Mouse (Mus musculus): Measurements from ENCODE around the gene Fam92b. TPM values are rescaled to one million over a fixed set of nuclear protein-coding genes. Genes with fewer than 3 reads are reported as not detected.
A peak's percentile ranks its signal among the peaks of the same experiment; 100 is the strongest.

Fam92b gene
- polyA plus RNA-seq, 1 experiment from 2014 or later: 2.4 TPM

DNA sequence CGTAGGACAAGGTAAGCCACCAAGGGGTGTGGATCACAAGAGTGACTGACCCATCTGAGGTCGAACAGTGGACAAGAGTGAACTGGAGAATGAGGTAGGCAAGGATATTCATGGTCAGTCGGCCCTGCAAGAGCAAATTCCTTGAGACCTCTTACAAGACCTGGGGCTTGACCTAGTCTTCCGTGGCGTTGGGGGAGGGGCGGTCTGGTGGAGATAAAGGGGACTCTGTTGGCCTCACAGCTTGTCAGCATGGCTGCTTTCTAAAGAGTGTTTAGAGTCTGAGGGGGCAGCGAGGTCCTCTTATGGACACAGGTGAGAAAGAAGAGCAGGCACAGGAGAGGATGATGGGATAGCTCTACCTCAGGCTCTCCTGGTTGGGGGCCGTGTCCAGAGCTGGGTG, 8.1 kb downstream of the Fam92b start:
- no peak for ATAC-seq
- H3K9me3 ChIP-seq (replicated peaks; ENCODE audit: control insufficient read depth, low read length): no peaks in the 10 kb centered on the region
- WGBS: 44% methylated on average over 8 of the region's 8 CpGs
- H3K27ac ChIP-seq (ENCODE audit: low read depth, low read length): no peak overlapping the region
- H3K36me3 ChIP-seq (ENCODE audit: control insufficient read depth, insufficient read depth, low read length): no peaks in the 10 kb centered on the region
- no peak overlapping the region for H3K4me3 ChIP-seq (ENCODE audit: low read depth, low read length)
- H3K9ac ChIP-seq (ENCODE audit: low read length): no peak overlapping the region
- peaks cover 12% of the 10 kb centered on the region; the same call in 1 of the 2 replicates for H3K4me1 ChIP-seq (ENCODE audit: control insufficient read depth, insufficient read depth, low read length)
- DNase-seq (ENCODE audit: low spot score): no peak
- no peak overlapping the region for H3K4me2 ChIP-seq (ENCODE audit: low read length)
- no peaks in the 10 kb centered on the region for H3K27me3 ChIP-seq (replicated peaks; ENCODE audit: control insufficient read depth, insufficient read depth, low read length)

DNA sequence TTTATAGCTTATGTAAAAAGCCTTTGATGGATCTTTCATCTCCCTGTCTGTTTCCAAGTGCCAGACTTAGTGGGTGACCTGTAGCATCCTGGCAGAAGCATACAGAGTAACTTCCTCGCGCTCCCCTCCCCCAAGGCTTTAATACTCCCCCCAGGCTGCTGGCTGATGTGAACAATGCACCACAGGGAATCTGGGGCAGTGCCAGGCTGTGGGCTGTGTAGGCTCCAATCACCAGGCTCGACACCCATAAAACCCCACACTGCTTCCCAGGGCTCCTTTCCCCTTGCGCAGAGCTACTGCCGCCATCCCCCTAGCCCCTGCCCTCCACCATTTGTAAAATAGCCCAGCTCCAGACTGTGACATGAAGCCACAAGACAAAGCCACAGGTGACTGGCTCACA, 9.4 kb downstream of the Fam92b start:
- no peak overlapping the region for H3K27ac ChIP-seq (ENCODE audit: low read depth, low read length)
- H3K9me3 ChIP-seq (replicated peaks; ENCODE audit: control insufficient read depth, low read length): no peaks in the 10 kb centered on the region
- no peaks in the 10 kb centered on the region for H3K36me3 ChIP-seq (ENCODE audit: control insufficient read depth, insufficient read depth, low read length)
- DNase-seq (ENCODE audit: low spot score) (peak; percentile 62), ATAC-seq (peak; percentile 55)
- H3K4me1 ChIP-seq (ENCODE audit: control insufficient read depth, insufficient read depth, low read length): peaks cover 12% of the 10 kb centered on the region; the same call in 1 of the 2 replicates
- H3K27me3 ChIP-seq (replicated peaks; ENCODE audit: control insufficient read depth, insufficient read depth, low read length): no peaks in the 10 kb centered on the region
- WGBS: 11% methylated on average over 5 of the region's 5 CpGs
- no peak overlapping the region for H3K4me3 ChIP-seq (ENCODE audit: low read depth, low read length)
- no peak overlapping the region for H3K4me2 ChIP-seq (ENCODE audit: low read length)
- H3K9ac ChIP-seq (ENCODE audit: low read length): no peak overlapping the region

DNA sequence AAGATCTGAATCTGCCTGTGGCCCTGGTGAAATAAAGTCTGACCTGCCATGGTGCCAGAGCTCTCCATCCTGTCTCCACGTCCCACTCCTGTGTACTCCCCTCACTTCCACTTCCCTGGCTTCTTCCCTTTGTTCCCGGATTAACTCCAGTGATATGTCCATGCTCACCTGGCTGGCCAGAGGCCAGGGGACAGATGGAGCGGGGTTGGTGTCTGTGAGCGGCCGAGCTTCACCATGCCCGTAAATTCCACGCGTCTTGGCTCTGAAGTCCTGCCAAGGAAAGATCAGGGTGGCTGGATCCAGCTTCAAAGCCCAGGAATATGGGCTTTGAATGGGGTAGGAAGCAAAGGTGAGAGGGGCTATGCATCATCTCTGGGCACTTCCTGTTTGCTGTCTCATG, 10.1 kb downstream of the Fam92b start:
- no peak for DNase-seq (ENCODE audit: low spot score)

DNA sequence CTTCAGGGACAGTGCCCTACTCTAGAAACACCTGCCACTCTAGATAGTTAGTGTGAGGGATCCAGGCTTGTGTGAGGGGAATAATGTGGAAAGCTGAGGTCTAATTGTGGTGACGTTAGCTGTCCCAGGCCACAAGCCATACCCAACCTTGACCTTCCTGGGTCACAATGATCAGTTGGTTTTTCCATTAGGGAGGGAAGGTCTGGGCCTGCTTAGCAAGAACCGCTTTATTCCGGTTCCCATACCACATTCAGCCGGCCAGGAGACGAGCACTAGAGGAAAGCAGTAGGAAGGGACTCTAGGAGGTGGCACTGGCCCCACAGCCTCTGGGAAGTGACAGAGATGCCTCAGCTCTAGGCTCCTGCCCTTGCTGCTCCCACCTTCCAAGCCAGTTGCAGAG, 13.2 kb downstream of the Fam92b start:
- H3K9ac ChIP-seq (ENCODE audit: low read length): no peak overlapping the region
- no peak overlapping the region for H3K27ac ChIP-seq (ENCODE audit: low read depth, low read length)
- 82% methylated on average over 5 of the region's 5 CpGs for WGBS
- no peak overlapping the region for H3K4me3 ChIP-seq (ENCODE audit: low read depth, low read length)
- no peaks in the 10 kb centered on the region for H3K36me3 ChIP-seq (ENCODE audit: control insufficient read depth, insufficient read depth, low read length)
- no peak overlapping the region for H3K4me2 ChIP-seq (ENCODE audit: low read length)
- no peaks in the 10 kb centered on the region for H3K27me3 ChIP-seq (replicated peaks; ENCODE audit: control insufficient read depth, insufficient read depth, low read length)
- H3K9me3 ChIP-seq (replicated peaks; ENCODE audit: control insufficient read depth, low read length): no peaks in the 10 kb centered on the region
- ATAC-seq (no peak), DNase-seq (ENCODE audit: low spot score) (no peak)
- peaks cover 12% of the 10 kb centered on the region; the same call in 1 of the 2 replicates for H3K4me1 ChIP-seq (ENCODE audit: control insufficient read depth, insufficient read depth, low read length)

More for the DNA sequence above, 10.1 kb downstream of the Fam92b start:
- Histone ChIP-seq H3K36me3 (ENCODE audit: control insufficient read depth, insufficient read depth, low read length) (no peaks in the 10 kb centered on the region), H3K9me3 (replicated peaks; ENCODE audit: control insufficient read depth, low read length) (no peaks in the 10 kb centered on the region), H3K9ac (ENCODE audit: low read length) (no peak overlapping the region), H3K4me1 (ENCODE audit: control insufficient read depth, insufficient read depth, low read length) (peaks cover 12% of the 10 kb centered on the region; the same call in 1 of the 2 replicates), H3K4me3 (ENCODE audit: low read depth, low read length) (no peak overlapping the region), H3K27me3 (replicated peaks; ENCODE audit: control insufficient read depth, insufficient read depth, low read length) (no peaks in the 10 kb centered on the region), H3K27ac (ENCODE audit: low read depth, low read length) (no peak overlapping the region), H3K4me2 (ENCODE audit: low read length) (no peak overlapping the region)
- WGBS: 79% methylated on average over 8 of the region's 8 CpGs
- ATAC-seq: no peak

DNA sequence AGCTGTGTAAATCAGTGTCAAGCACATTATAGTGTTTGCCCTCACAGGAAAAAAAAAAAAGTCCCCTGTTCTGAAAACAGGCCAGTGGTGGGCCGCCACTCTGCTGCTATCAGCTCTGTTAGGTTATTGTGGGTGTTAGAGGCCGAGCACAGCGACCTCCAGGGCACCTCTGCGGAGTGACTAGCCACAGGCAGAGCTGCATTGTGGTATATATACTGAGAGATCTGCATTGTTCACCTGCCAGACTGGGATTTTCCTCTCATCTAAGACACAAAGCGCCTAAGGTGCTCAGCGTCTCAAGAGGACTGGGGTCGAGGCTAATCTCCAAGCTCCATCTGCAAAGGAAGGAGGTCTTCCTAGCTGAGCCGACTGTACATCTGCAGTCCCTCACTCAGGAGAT, 13.9 kb downstream of the Fam92b start:
- no peaks in the 10 kb centered on the region for H3K36me3 ChIP-seq (ENCODE audit: control insufficient read depth, insufficient read depth, low read length)
- H3K4me3 ChIP-seq (ENCODE audit: low read depth, low read length): no peak overlapping the region
- WGBS: 69% methylated on average over 8 of the region's 8 CpGs
- no peak for DNase-seq (ENCODE audit: low spot score)
- H3K4me2 ChIP-seq (ENCODE audit: low read length): no peak overlapping the region
- H3K9ac ChIP-seq (ENCODE audit: low read length): no peak overlapping the region
- ATAC-seq: no peak
- no peak overlapping the region for H3K27ac ChIP-seq (ENCODE audit: low read depth, low read length)
- no peaks in the 10 kb centered on the region for H3K27me3 ChIP-seq (replicated peaks; ENCODE audit: control insufficient read depth, insufficient read depth, low read length)
- no peaks in the 10 kb centered on the region for H3K9me3 ChIP-seq (replicated peaks; ENCODE audit: control insufficient read depth, low read length)
- H3K4me1 ChIP-seq (ENCODE audit: control insufficient read depth, insufficient read depth, low read length): peaks cover 12% of the 10 kb centered on the region; the same call in 1 of the 2 replicates

DNA sequence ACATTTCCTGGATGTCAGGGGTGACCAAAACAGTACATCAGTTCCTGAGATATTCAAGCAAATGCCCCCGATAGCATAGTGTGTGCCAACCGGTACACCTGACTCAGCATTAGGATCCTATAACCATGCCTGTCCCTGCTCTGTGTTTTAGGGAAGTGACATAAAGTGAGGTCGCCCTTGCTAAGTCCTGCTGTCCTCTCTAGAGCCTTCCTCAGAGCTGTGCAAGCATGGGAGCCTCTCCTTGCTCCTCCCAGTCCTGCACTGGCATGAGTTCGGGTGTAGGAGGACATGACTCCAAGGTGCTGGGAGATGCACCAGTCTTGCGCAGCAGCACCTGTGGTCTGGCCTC, 14.9 kb downstream of the Fam92b start:
- no peak for ATAC-seq
- H3K9me3 ChIP-seq (replicated peaks; ENCODE audit: control insufficient read depth, low read length): no peaks in the 10 kb centered on the region
- H3K9ac ChIP-seq (ENCODE audit: low read length): no peak overlapping the region
- no peaks in the 10 kb centered on the region for H3K36me3 ChIP-seq (ENCODE audit: control insufficient read depth, insufficient read depth, low read length)
- no peak for DNase-seq (ENCODE audit: low spot score)
- no peak overlapping the region for H3K4me2 ChIP-seq (ENCODE audit: low read length)
- H3K4me3 ChIP-seq (ENCODE audit: low read depth, low read length): no peak overlapping the region
- H3K27ac ChIP-seq (ENCODE audit: low read depth, low read length): no peak overlapping the region
- peaks cover 2% of the 10 kb centered on the region; the same call in 1 of the 2 replicates for H3K4me1 ChIP-seq (ENCODE audit: control insufficient read depth, insufficient read depth, low read length)
- 87% methylated on average over 5 of the region's 5 CpGs for WGBS
- H3K27me3 ChIP-seq (replicated peaks; ENCODE audit: control insufficient read depth, insufficient read depth, low read length): no peaks in the 10 kb centered on the region

DNA sequence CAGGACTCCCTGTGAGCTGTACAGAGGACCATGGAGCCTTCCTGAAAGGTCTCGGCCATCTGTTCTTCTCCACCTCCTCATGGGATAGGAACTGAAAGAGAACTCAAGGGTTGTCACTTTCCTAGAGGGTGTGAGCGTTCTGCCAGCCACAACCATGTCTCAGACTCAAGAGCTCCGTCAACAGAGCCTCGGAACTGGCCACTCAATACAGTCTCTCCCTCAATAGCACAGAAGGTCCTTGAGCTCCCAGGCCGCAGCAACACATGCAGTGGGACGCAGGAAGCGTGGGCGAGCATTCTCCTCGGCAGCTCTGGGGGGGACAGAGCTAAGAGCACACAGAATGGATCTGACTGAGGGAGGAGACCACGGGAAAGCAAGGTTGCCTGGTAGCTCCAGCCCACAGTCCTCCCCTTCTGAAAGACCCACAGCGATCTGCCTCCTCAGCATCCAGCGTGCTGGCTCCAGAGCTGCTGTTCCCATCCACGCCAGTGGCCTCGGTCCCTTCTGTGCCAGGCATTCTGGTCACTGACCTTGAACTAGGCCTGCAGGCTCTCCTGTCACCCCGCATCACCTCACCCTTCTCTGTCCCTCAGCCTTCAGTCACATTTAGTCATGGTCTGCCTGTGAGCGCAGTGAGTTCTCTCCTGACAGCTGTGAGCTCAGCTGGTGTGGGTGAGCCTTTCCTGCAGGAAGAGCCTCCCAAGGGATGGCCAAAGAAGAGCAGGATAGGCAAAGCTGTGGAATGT, 15.4 kb downstream of the Fam92b start:
- Histone ChIP-seq H3K36me3 (ENCODE audit: control insufficient read depth, insufficient read depth, low read length) (no peaks in the 10 kb centered on the region), H3K27me3 (replicated peaks; ENCODE audit: control insufficient read depth, insufficient read depth, low read length) (no peaks in the 10 kb centered on the region), H3K27ac (ENCODE audit: low read depth, low read length) (no peak overlapping the region), H3K4me1 (ENCODE audit: control insufficient read depth, insufficient read depth, low read length) (no peaks in the 10 kb centered on the region), H3K4me3 (ENCODE audit: low read depth, low read length) (no peak overlapping the region), H3K4me2 (ENCODE audit: low read length) (no peak overlapping the region), H3K9ac (ENCODE audit: low read length) (no peak overlapping the region), H3K9me3 (replicated peaks; ENCODE audit: control insufficient read depth, low read length) (no peaks in the 10 kb centered on the region)
- WGBS: 82% methylated on average over 16 of the region's 16 CpGs
- ATAC-seq (no peak), DNase-seq (ENCODE audit: low spot score) (no peak)

DNA sequence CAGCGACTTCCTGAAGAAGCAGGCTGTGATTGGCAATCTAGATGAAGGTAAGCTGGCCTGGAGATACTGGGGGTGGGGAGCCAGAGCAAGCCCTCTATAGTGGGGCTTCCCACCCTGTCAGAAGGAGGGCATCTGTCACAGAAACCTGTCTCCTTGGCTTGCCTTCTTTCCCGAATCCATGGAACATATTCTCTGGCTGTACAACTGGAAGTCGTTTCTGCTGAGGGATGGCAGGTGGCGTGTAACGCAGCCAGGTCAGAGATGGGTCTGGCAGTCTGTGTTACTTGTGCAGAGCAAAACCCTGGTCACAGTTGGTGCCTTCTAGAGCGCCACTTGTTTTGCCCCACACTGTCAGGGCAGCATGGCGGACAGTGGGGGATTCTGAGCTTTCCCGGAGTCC, 16.9 kb downstream of the Fam92b start:
- ATAC-seq: no peak
- H3K27ac ChIP-seq (ENCODE audit: low read depth, low read length): peak overlapping the region; percentile 54; the same call in 1 of the 2 replicates

DNA sequence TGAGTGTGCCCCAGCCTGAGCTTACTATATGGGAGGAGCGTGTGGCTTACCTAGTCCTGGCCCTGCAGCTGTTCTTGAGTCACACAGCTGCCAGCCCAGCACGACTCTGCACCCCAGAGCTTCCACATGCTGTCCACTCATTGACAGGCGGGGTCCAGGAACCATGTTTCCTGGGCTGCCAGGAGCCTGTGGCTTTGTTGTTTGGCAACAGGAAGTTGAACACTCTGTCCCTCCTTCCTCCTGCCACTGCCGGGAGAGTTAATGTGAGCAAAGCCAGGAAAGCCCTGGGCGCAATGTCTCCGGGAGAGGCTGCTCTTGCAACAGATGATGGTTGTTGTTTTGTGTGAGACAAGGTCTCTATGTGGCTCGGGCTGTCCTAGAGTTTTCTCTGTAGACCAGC, 24.6 kb downstream of the Fam92b start:
- Histone ChIP-seq H3K4me2 (ENCODE audit: low read length) (no peak overlapping the region), H3K27me3 (replicated peaks; ENCODE audit: control insufficient read depth, insufficient read depth, low read length) (no peaks in the 10 kb centered on the region), H3K4me1 (ENCODE audit: control insufficient read depth, insufficient read depth, low read length) (no peaks in the 10 kb centered on the region), H3K36me3 (ENCODE audit: control insufficient read depth, insufficient read depth, low read length) (peaks cover 7% of the 10 kb centered on the region), H3K27ac (ENCODE audit: low read depth, low read length) (no peak overlapping the region), H3K4me3 (ENCODE audit: low read depth, low read length) (no peak overlapping the region), H3K9ac (ENCODE audit: low read length) (no peak overlapping the region), H3K9me3 (replicated peaks; ENCODE audit: control insufficient read depth, low read length) (no peaks in the 10 kb centered on the region)
- no peak for DNase-seq (ENCODE audit: low spot score)
- ATAC-seq: no peak
- WGBS: 64% methylated on average over 7 of the region's 7 CpGs

More for the DNA sequence above, 16.9 kb downstream of the Fam92b start:
- no peaks in the 10 kb centered on the region for H3K36me3 ChIP-seq (ENCODE audit: control insufficient read depth, insufficient read depth, low read length)
- no peak overlapping the region for H3K4me2 ChIP-seq (ENCODE audit: low read length)
- no peak overlapping the region for H3K9ac ChIP-seq (ENCODE audit: low read length)
- no peaks in the 10 kb centered on the region for H3K27me3 ChIP-seq (replicated peaks; ENCODE audit: control insufficient read depth, insufficient read depth, low read length)
- no peaks in the 10 kb centered on the region for H3K9me3 ChIP-seq (replicated peaks; ENCODE audit: control insufficient read depth, low read length)
- WGBS: 81% methylated on average over 8 of the region's 8 CpGs
- H3K4me1 ChIP-seq (ENCODE audit: control insufficient read depth, insufficient read depth, low read length): no peaks in the 10 kb centered on the region
- no peak overlapping the region for H3K4me3 ChIP-seq (ENCODE audit: low read depth, low read length)
- no peak for DNase-seq (ENCODE audit: low spot score)

Data from forebrain, embryonic 14.5 days (tissue).